Mouse (Mus musculus) stomach, postnatal 0 days (tissue): ENCODE measurements around the gene Ralgapb. TPM values are rescaled to one million over a fixed set of nuclear protein-coding genes. Genes with fewer than 3 reads are reported as not detected.

Experiments
- ATAC-seq: fragments of 200-750 bp; cut with Nextera tagmentation; 2 replicates; pipeline ENCODE4 v1.8.0; 2017; ENCODE audit not compliant: low FRiP score, low TSS enrichment
- DNase-seq: peaks from one replicate; pipeline ENCODE4 v3.0.0-alpha.2; 2016; ENCODE audit warnings: low spot score
- H3K27ac ChIP-seq: fragments of 300-500 bp; sonication (generic); replicated peaks from 2 replicates; pipeline ENCODE4 v1.5.1; 2014; ENCODE audit warnings: mild to moderate bottlenecking, control low read depth
- H3K27me3 ChIP-seq: fragments of 300-500 bp; sonication (generic); 2 replicates; pipeline ENCODE4 v1.6.1; 2014; ENCODE audit warnings: low read length; ENCODE audit not compliant: control insufficient read depth, insufficient read depth
- H3K36me3 ChIP-seq: fragments of 300-500 bp; sonication (generic); 2 replicates; pipeline ENCODE4 v1.6.1; 2014; ENCODE audit warnings: low read length, mixed read lengths; ENCODE audit not compliant: control insufficient read depth, insufficient read depth
- H3K4me1 ChIP-seq: fragments of 300-500 bp; sonication (generic); replicated peaks from 2 replicates; pipeline ENCODE4 v1.6.1; 2014; ENCODE audit warnings: antibody characterized with exemption; ENCODE audit not compliant: control insufficient read depth, insufficient read depth
- H3K4me2 ChIP-seq: fragments of 300-500 bp; sonication (generic); replicated peaks from 2 replicates; pipeline ENCODE4 v1.6.1; 2014; ENCODE audit warnings: low read depth, mild to moderate bottlenecking, control low read depth, moderate library complexity
- H3K4me3 ChIP-seq: fragments of 300-500 bp; sonication (generic); 2 replicates; pipeline ENCODE4 v1.5.1; 2014; ENCODE audit warnings: low read depth, low read length, control low read depth
- H3K9ac ChIP-seq: fragments of 300-500 bp; sonication (generic); 2 replicates; pipeline ENCODE4 v1.6.1; 2014; ENCODE audit warnings: mild to moderate bottlenecking, low read length, control low read depth, mixed read lengths
- H3K9me3 ChIP-seq: fragments of 300-500 bp; sonication (generic); 2 replicates; pipeline ENCODE4 v1.6.1; 2016; ENCODE audit warnings: low read length; ENCODE audit not compliant: control insufficient read depth
- CTCF ChIP-seq: IDR thresholded peaks from 2 replicates; pipeline ENCODE4 v1.5.1; 2016; ENCODE audit warnings: antibody characterized with exemption, low read depth, mild to moderate bottlenecking, moderate library complexity
- EP300 ChIP-seq: optimal IDR thresholded peaks from 2 replicates; pipeline ENCODE3; 2016; ENCODE audit warnings: antibody characterized with exemption
- WGBS: fragments of 180-500 bp; shearing (Covaris S2); extraction: QIAGEN DNeasy Blood & Tissue Kit; methylation state at CpG from one replicate; pipeline ENCODE4 v1.1.7; 2014; 5-methylcytosine and 5-hydroxymethylcytosine counted together
- polyA plus RNA-seq: library from polyadenylated mRNA; unstranded; fragments of >200 nt; fragmentation: Nextera tagmentation; extraction: Ambion mirVana; gene quantifications from 2 replicates; pipeline ENCODE4 v1.2.1, GENCODE M21; 2015

Ralgapb gene
- polyA plus RNA-seq, 1 experiment from 2014 or later: 11.4 TPM

DNA sequence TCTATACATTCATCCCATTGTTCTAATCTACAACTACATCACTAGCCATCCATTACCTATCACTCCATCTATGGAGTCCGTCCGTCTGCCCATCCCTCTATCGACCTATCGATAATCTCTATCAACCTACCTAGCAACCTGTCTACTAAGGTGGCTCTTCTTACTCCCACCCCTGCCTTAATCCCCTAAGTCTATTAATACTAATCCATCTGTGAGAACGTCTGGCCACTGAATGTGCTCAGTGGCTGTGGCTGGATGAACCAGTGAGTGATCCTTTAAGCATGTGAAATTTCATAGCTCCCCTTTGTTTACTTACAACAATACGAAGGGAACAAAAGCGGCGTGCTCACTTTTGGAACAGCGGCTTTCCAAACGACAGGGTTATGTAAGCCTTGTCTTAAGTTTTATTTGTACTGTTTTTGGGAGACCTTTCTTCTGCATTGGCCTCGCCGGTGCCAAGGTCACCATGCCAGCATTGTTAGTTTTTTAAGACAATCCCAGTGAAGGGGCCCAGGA lies 104.2 kb downstream of the Ralgapb start:
- Histone ChIP-seq H3K27ac (no peak overlapping the region), H3K4me1 (no peaks in the 10 kb centered on the region), H3K4me3 (no peak overlapping the region), H3K36me3 (no peaks in the 10 kb centered on the region), H3K9me3 (no peaks in the 10 kb centered on the region), H3K4me2 (no peak overlapping the region), H3K27me3 (no peaks in the 10 kb centered on the region), H3K9ac (no peak overlapping the region)
- 67% methylated on average over 12 of the region's 12 CpGs for WGBS
- ATAC-seq (no peak), DNase-seq (peak; percentile 10)
- TF ChIP-seq EP300 (no peak), CTCF (no peak)

DNA sequence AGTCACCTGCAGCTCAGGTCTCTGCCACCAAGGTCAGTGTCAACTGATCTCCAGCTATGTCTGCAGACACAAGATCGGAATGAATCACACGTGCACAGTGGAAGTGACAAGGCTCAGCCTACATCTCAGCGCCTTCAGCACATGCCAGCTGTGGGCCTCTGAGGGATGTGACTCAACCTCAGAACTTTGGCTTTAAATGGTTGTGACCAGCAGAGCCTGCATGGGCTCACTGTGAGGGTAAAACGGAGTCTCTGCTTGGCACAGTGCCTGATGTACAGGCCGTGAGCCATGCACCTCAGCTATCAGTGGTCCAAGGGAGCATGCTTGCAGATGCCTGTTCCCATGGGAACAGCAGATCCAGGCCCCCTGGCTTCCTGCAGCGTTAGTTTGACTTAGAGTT lies 108.9 kb downstream of the Ralgapb start:
- Histone ChIP-seq H3K27ac (0 out of 2 replicates have a peak overlapping the region, but pooled peaks have one; percentile 18), H3K36me3 (no peaks in the 10 kb centered on the region), H3K4me3 (no peak overlapping the region), H3K4me2 (no peak overlapping the region), H3K9ac (no peak overlapping the region), H3K9me3 (no peaks in the 10 kb centered on the region), H3K27me3 (no peaks in the 10 kb centered on the region), H3K4me1 (no peaks in the 10 kb centered on the region)
- no peak for TF ChIP-seq CTCF
- TF ChIP-seq EP300: no peak
- no peak for DNase-seq
- ATAC-seq: peak; percentile 15; the same call in 1 of the 2 replicates
- 48% methylated on average over 6 of the region's 6 CpGs for WGBS

DNA sequence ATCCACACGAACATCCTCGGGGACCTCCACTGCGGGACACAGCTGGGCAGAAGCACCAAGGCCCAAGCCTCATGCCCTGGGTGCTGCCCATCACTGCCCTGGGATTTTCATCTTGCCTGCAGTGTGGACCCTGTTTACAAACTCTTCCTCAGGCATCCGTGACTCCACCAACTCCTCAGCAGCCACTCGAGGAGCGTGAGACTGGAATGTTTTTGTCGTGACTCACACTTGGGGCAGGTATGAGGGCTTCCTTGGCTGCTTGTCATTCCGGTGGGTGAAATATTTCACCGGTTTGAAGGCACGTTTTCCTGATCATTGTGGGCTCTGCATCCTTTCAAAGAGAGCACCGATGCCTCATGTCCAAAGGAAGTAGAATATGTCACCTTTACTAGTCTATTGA lies 109.4 kb downstream of the Ralgapb start:
- Histone ChIP-seq H3K27me3 (no peaks in the 10 kb centered on the region), H3K4me2 (no peak overlapping the region), H3K27ac (0 out of 2 replicates have a peak overlapping the region, but pooled peaks have one; percentile 18), H3K4me3 (no peak overlapping the region), H3K36me3 (no peaks in the 10 kb centered on the region), H3K9ac (no peak overlapping the region), H3K4me1 (no peaks in the 10 kb centered on the region), H3K9me3 (no peaks in the 10 kb centered on the region)
- no peak for ATAC-seq
- DNase-seq: no peak
- 57% methylated on average over 11 of the region's 11 CpGs for WGBS
- TF ChIP-seq EP300 (no peak), CTCF (no peak)

DNA sequence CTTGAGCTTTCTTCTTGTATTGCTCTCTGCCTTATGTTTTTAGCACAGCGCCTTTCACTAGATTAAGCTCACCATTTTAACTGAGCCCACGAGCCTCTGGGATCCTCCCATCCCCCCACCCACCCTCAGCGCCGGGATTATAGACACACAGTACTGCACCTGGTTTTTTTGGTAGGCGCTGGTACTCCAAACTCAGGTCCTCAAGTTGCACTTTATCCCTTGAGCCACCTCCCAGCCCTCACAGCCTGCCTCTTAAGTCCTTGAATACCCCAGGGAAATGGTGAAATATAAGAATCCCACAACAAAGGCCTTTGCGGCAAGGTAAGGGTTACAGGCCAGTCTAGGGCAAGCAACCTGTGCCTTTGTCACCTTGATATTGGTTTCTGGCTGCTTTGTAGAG lies 110.2 kb downstream of the Ralgapb start:
- no peak overlapping the region for H3K4me2 ChIP-seq
- ATAC-seq: no peak
- H3K4me1 ChIP-seq: no peaks in the 10 kb centered on the region
- WGBS: 75% methylated on average over 6 of the region's 6 CpGs
- H3K27me3 ChIP-seq: no peaks in the 10 kb centered on the region
- no peak overlapping the region for H3K4me3 ChIP-seq
- DNase-seq: no peak
- H3K27ac ChIP-seq: no peak overlapping the region
- H3K36me3 ChIP-seq: no peaks in the 10 kb centered on the region
- no peak overlapping the region for H3K9ac ChIP-seq
- no peaks in the 10 kb centered on the region for H3K9me3 ChIP-seq
- TF ChIP-seq EP300: no peak
- no peak for TF ChIP-seq CTCF

DNA sequence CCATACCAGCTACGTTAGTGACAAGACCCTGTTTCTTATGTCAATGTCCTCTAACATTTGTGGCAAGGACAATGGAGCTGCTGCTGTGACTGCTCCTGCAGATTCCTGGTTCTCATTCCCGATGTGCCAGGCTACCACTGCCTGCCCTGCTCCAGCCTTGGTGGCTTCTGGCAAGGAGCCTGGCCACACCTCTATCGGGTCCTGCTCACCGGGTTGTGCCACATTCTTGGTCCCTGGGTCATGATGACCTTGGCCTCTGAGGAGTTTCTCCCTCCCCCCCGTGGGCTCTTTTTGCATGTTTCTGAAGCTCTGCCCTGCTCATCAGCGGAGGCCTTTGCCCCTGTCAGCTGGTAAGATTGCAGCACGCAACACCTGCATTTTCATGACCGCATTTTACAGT lies 113.4 kb downstream of the Ralgapb start:
- Histone ChIP-seq H3K27me3 (no peaks in the 10 kb centered on the region), H3K9ac (no peak overlapping the region), H3K27ac (peak overlapping the region; percentile 36; the same call in 1 of the 2 replicates), H3K4me3 (no peak overlapping the region), H3K4me2 (no peak overlapping the region), H3K9me3 (no peaks in the 10 kb centered on the region), H3K4me1 (no peaks in the 10 kb centered on the region), H3K36me3 (no peaks in the 10 kb centered on the region)
- ATAC-seq: peak; percentile 63
- DNase-seq: peak; percentile 63
- whole genome bisulfite sequencing: 63% methylated on average over 8 of the region's 8 CpGs
- TF ChIP-seq CTCF (no peak), EP300 (no peak)

DNA sequence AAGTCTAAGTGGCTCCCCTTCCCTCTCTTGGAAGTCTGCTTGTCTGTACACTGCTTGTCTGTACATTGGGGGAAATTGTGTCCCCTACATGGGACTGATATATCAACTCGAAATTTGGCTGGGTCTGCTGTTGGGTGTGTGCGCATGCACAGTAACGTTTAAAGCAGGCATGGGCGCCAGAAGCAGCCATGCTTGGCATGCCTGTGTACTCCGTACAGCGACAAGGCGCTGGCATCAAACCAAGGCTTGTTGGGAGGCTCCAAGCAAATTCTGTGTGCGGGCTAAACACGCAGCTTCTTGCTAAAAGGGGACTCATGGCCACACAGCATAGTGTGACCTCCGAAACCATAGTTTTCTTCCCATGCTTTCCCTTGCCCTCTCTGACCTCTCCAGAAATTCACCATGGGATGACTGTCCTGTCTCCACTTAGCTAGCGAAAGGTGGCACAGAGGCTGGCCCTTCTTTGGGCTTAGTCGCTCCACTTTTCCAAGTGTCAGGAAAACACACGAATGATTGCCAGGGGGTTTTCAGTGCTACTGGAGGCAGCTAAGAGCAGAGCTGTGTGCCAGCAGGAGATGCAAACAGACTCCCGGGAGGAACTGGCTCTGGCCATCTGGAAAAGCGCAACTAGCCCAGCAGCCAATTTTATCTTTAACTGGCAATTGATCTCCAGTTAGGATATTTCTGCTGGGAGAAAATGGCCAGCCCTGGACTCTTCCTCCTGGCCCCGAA lies 114.6 kb downstream of the Ralgapb start:
- whole genome bisulfite sequencing: 75% methylated on average over 16 of the region's 16 CpGs

More for the DNA sequence above, 114.6 kb downstream of the Ralgapb start:
- Histone ChIP-seq H3K4me1 (no peaks in the 10 kb centered on the region), H3K9me3 (no peaks in the 10 kb centered on the region), H3K36me3 (no peaks in the 10 kb centered on the region), H3K27ac (no peak overlapping the region), H3K9ac (no peak overlapping the region), H3K27me3 (no peaks in the 10 kb centered on the region), H3K4me3 (no peak overlapping the region), H3K4me2 (no peak overlapping the region)
- TF ChIP-seq CTCF (no peak), EP300 (no peak)
- no peak for DNase-seq
- ATAC-seq: no peak
